Mouse (Mus musculus) liver, embryonic 13.5 days (tissue): Measurements from ENCODE around the gene Spesp1. TPM values are rescaled to one million over a fixed set of nuclear protein-coding genes. Genes with fewer than 3 reads are reported as not detected.

Experiments used
- ATAC-seq: fragments of 200-750 bp; cut with Nextera tagmentation; 2 replicates; pipeline ENCODE4 v1.8.0; 2017; ENCODE audit warnings: low read depth, mild to moderate bottlenecking, moderate number of reproducible peaks, moderate library complexity
- DNase-seq: peaks from one replicate; pipeline ENCODE4 v3.0.0; 2022
- H3K27ac ChIP-seq: fragments of 300-500 bp; sonication (generic); 2 replicates; pipeline ENCODE4 v1.5.1; 2015; ENCODE audit warnings: moderate library complexity, mild to moderate bottlenecking, inconsistent platforms
- H3K27me3 ChIP-seq: fragments of 300-500 bp; sonication (generic); 2 replicates; pipeline ENCODE4 v1.6.1; 2015; ENCODE audit warnings: mild to moderate bottlenecking, inconsistent platforms
- H3K36me3 ChIP-seq: fragments of 300-500 bp; sonication (generic); 2 replicates; pipeline ENCODE4 v1.6.1; 2015; ENCODE audit warnings: mild to moderate bottlenecking, inconsistent platforms
- H3K4me1 ChIP-seq: fragments of 300-500 bp; sonication (generic); replicated peaks from 2 replicates; pipeline ENCODE4 v1.6.1; 2015; ENCODE audit warnings: inconsistent platforms
- H3K4me2 ChIP-seq: fragments of 300-500 bp; sonication (generic); 2 replicates; pipeline ENCODE4 v1.6.1; 2015; ENCODE audit warnings: inconsistent platforms, mild to moderate bottlenecking, moderate library complexity
- H3K4me3 ChIP-seq: fragments of 300-500 bp; sonication (generic); replicated peaks from 2 replicates; pipeline ENCODE4 v1.5.1; 2015; ENCODE audit warnings: mild to moderate bottlenecking, inconsistent platforms
- H3K9ac ChIP-seq: fragments of 300-500 bp; sonication (generic); 2 replicates; pipeline ENCODE4 v1.6.1; 2015; ENCODE audit warnings: mild to moderate bottlenecking, inconsistent platforms
- H3K9me3 ChIP-seq: fragments of 300-500 bp; sonication (generic); replicated peaks from 2 replicates; pipeline ENCODE4 v1.6.1; 2016; ENCODE audit warnings: inconsistent platforms
- WGBS: fragments of 180-500 bp; shearing (Covaris S2); methylation state at CpG from one replicate; pipeline ENCODE4 v1.1.7; 2015; ENCODE audit not compliant: insufficient replicate concordance; 5-methylcytosine and 5-hydroxymethylcytosine counted together
- polyA plus RNA-seq: library from polyadenylated mRNA; unstranded; fragments of >200 nt; fragmentation: Nextera tagmentation; extraction: Ambion mirVana; gene quantifications from 2 replicates; pipeline ENCODE4 v1.2.1, GENCODE M21; 2015

Spesp1 gene
- not detected in 2 replicates for polyA plus RNA-seq

DNA sequence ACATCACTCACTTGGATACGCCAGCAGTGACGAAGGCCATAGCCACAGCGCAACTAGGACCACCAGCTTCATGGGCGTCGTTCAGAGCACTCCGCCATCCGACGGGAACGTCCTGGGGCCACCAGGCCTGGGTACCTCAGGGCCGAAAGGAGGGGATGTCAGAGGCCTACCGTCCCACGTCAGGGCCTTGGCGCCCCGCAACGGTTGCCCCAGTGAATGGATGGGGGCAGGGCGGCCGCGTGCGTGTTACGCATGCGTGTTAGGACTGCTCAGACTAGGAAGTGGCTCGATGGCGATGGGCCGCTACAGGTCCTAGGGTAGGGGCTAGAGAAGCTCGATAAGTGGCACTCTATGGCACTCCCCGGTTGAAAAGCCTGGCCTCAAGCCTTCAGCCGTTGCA, at the start of gene Spesp1:
TSS of gene Spesp1 (minus strand) at position 218 of the 400 bp plus-strand sequence.
- Histone ChIP-seq H3K27ac (no peak within 1 kb of the TSS), H3K9ac (no peak within 1 kb of the TSS), H3K27me3 (no peaks in the 10 kb centered on the region), H3K4me3 (no peak within 1 kb of the TSS), H3K4me2 (no peak within 1 kb of the TSS), H3K9me3 (no peaks in the 10 kb centered on the region), H3K4me1 (no peaks in the 10 kb centered on the region), H3K36me3 (no peaks in the 10 kb centered on the region)
- no peak for DNase-seq
- no peak for ATAC-seq
- WGBS = 76% methylated on average over 27 of the region's 27 CpGs

GRCm38 (mm10) chr9:62325965-62326364, 44.0 kb upstream of the Spesp1 start:
- ATAC-seq (no peak), DNase-seq (no peak)
- Histone ChIP-seq H3K27me3 (no peaks in the 10 kb centered on the region), H3K4me3 (no peak overlapping the region), H3K4me1 (no peaks in the 10 kb centered on the region), H3K27ac (no peak overlapping the region), H3K4me2 (no peak overlapping the region), H3K9ac (no peak overlapping the region), H3K9me3 (no peaks in the 10 kb centered on the region), H3K36me3 (no peaks in the 10 kb centered on the region)
- WGBS = 51% methylated on average over 3 of the region's 3 CpGs

DNA sequence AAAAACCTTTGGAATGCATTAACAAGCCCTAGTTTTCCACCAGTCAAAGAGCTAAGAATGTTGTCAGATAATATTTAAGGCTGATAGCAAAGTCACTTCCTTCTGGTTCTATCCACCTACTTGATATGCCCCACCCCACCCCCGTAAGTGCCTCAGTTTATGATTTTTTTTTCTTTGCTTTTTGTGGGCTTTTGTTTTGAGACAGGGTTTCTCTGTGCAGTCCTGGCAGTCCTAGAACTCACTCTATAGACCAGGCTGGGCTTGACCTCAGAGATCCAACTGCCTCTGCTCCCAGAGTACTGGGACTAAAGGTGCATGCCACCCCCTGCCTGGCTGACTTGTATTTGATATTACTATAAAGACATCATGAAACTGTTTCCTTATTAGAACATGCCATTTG, 41.8 kb upstream of the Spesp1 start:
- DNase-seq (no peak), ATAC-seq (no peak)
- Histone ChIP-seq H3K27me3 (no peaks in the 10 kb centered on the region), H3K9ac (no peak overlapping the region), H3K9me3 (no peaks in the 10 kb centered on the region), H3K36me3 (no peaks in the 10 kb centered on the region), H3K4me1 (no peaks in the 10 kb centered on the region), H3K4me3 (no peak overlapping the region), H3K27ac (no peak overlapping the region), H3K4me2 (no peak overlapping the region)
- WGBS = 15% methylated on average over 1 of the region's 1 CpGs

- DNase-seq (no peak), ATAC-seq (no peak)
- H3K4me2 ChIP-seq = no peak overlapping the region
- H3K9ac ChIP-seq = no peak overlapping the region
- H3K9me3 ChIP-seq = 0 out of 2 replicates have a peak, but pooled peaks cover 3% of the 10 kb centered on the region
- no peak overlapping the region for H3K4me3 ChIP-seq
- no peaks in the 10 kb centered on the region for H3K27me3 ChIP-seq
- no peak overlapping the region for H3K27ac ChIP-seq
- H3K4me1 ChIP-seq = no peaks in the 10 kb centered on the region
- WGBS = 51% methylated on average over 4 of the region's 4 CpGs
- no peaks in the 10 kb centered on the region for H3K36me3 ChIP-seq
These were observed 36.7 kb upstream of the Spesp1 start for GRCm38 (mm10) chr9:62318729-62319128.

GRCm38 (mm10) chr9:62315556-62315955, 33.5 kb upstream of the Spesp1 start:
- 70% methylated on average over 6 of the region's 6 CpGs for WGBS
- H3K9ac ChIP-seq = no peak overlapping the region
- H3K9me3 ChIP-seq = 0 out of 2 replicates have a peak, but pooled peaks cover 3% of the 10 kb centered on the region
- no peaks in the 10 kb centered on the region for H3K4me1 ChIP-seq
- ATAC-seq = no peak
- DNase-seq = no peak
- no peak overlapping the region for H3K27ac ChIP-seq
- H3K36me3 ChIP-seq = no peaks in the 10 kb centered on the region
- H3K4me3 ChIP-seq = no peak overlapping the region
- no peak overlapping the region for H3K4me2 ChIP-seq
- no peaks in the 10 kb centered on the region for H3K27me3 ChIP-seq

GRCm38 (mm10) chr9:62296891-62297290, 14.9 kb upstream of the Spesp1 start:
- no peak overlapping the region for H3K9ac ChIP-seq
- no peak overlapping the region for H3K4me3 ChIP-seq
- H3K4me2 ChIP-seq = no peak overlapping the region
- DNase-seq (no peak), ATAC-seq (no peak)
- no peaks in the 10 kb centered on the region for H3K4me1 ChIP-seq
- 78% methylated on average over 1 of the region's 1 CpGs for WGBS
- no peak overlapping the region for H3K27ac ChIP-seq
- no peaks in the 10 kb centered on the region for H3K9me3 ChIP-seq
- H3K27me3 ChIP-seq = no peaks in the 10 kb centered on the region
- no peaks in the 10 kb centered on the region for H3K36me3 ChIP-seq

- Histone ChIP-seq H3K4me1 (no peaks in the 10 kb centered on the region), H3K27ac (no peak overlapping the region), H3K9me3 (no peaks in the 10 kb centered on the region), H3K4me3 (no peak overlapping the region), H3K9ac (no peak overlapping the region), H3K36me3 (no peaks in the 10 kb centered on the region), H3K27me3 (no peaks in the 10 kb centered on the region), H3K4me2 (no peak overlapping the region)
- DNase-seq (peak; percentile 54), ATAC-seq (no peak)
- 24% methylated on average over 7 of the region's 7 CpGs for WGBS
These were observed 13.1 kb upstream of the Spesp1 start for GRCm38 (mm10) chr9:62295006-62295698.

- Histone ChIP-seq H3K4me2 (no peak overlapping the region), H3K27me3 (no peaks in the 10 kb centered on the region), H3K9ac (no peak overlapping the region), H3K4me3 (no peak overlapping the region), H3K36me3 (no peaks in the 10 kb centered on the region), H3K4me1 (no peaks in the 10 kb centered on the region), H3K27ac (no peak overlapping the region), H3K9me3 (no peaks in the 10 kb centered on the region)
- DNase-seq (no peak), ATAC-seq (no peak)
- 67% methylated on average over 4 of the region's 4 CpGs for WGBS
These were observed 5.6 kb upstream of the Spesp1 start for GRCm38 (mm10) chr9:62287633-62288025.

DNA sequence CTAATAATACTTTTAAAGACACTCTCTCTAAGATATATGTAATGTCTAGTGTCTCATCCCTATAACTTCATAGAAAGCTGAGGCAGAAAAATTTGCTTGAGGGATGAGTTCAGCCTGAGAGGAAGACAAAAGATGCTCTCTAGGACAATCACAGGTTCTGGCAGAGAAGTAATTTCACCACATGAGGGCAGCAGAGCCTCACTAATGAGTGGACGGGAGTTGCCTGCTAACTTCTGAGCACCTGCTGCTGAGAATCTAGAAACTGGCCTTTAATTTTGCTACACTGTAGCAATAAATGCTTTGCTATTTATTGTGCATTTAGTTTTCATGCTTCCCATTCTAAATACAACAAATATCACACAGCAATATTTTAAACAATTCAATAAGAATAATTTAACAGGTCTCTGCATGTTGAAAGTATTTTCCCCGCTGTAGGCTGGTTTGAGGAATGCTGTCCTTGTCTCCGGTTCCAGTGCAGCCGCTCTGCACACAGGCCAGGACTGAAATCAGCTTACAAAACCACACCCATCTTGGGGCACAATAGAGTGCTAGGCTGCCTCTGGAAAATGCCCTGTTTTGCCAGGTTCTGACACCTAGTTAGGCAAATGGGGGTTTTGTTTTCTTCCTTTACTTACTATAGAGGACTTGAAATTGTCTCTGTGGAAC, 5.1 kb upstream of the Spesp1 start:
- DNase-seq (no peak), ATAC-seq (no peak)
- Histone ChIP-seq H3K27ac (no peak overlapping the region), H3K9ac (no peak overlapping the region), H3K27me3 (no peaks in the 10 kb centered on the region), H3K4me1 (no peaks in the 10 kb centered on the region), H3K36me3 (no peaks in the 10 kb centered on the region), H3K9me3 (no peaks in the 10 kb centered on the region), H3K4me3 (no peak overlapping the region), H3K4me2 (no peak overlapping the region)
- 50% methylated on average over 4 of the region's 4 CpGs for WGBS

- Histone ChIP-seq H3K4me3 (no peak overlapping the region), H3K36me3 (no peaks in the 10 kb centered on the region), H3K4me1 (no peaks in the 10 kb centered on the region), H3K27ac (no peak overlapping the region), H3K27me3 (no peaks in the 10 kb centered on the region), H3K4me2 (no peak overlapping the region), H3K9me3 (no peaks in the 10 kb centered on the region), H3K9ac (no peak overlapping the region)
- no peak for ATAC-seq
- 73% methylated on average over 7 of the region's 7 CpGs for WGBS
- no peak for DNase-seq
These were observed 2.3 kb upstream of the Spesp1 start for GRCm38 (mm10) chr9:62284266-62284665.

DNA sequence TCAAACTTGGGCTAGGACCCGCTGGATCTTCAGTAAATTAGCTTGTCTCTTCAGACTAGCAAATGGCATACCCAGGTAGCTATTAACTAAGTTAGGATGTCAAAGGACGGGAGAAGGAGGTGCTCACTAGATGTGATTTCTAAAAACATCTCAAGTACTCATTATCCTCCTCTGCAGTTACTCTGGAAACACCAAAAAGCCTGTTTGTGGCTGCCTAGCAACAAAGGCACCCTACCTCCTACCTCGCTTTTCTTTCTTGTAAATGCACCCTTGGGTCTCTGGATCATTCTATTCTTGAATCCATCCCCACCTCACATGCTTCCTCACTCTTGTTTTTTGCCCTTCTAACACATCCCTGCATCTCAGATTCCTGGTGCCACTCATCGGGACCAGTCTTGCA, 5.1 kb downstream of the Spesp1 start:
- Histone ChIP-seq H3K36me3 (no peaks in the 10 kb centered on the region), H3K27me3 (no peaks in the 10 kb centered on the region), H3K4me1 (no peaks in the 10 kb centered on the region), H3K9me3 (no peaks in the 10 kb centered on the region), H3K9ac (no peak overlapping the region), H3K4me2 (no peak overlapping the region), H3K4me3 (no peak overlapping the region), H3K27ac (no peak overlapping the region)
- DNase-seq = no peak
- 63% methylated on average over 4 of the region's 4 CpGs for WGBS
- no peak for ATAC-seq
